Mouse (Mus musculus) forebrain, embryonic 11.5 days (tissue): ENCODE measurements around the gene Rbak. TPM values are rescaled to one million over a fixed set of nuclear protein-coding genes. Genes with fewer than 3 reads are reported as not detected.
"Not testable (repeated sequence)": the region's sequence is repeated elsewhere in the genome, so short reads cannot be mapped to it uniquely, and the experiment has no call there.

Source experiments
- ATAC-seq: fragments of 200-750 bp; cut with Nextera tagmentation; replicated peaks from 2 replicates; pipeline ENCODE4 v1.8.0; 2017; ENCODE audit warnings: moderate TSS enrichment; ENCODE audit not compliant: low FRiP score
- DNase-seq: peaks from one replicate; pipeline ENCODE4 v3.0.0-alpha.2; 2017; ENCODE audit warnings: low spot score
- H3K27ac ChIP-seq: fragments of 300-500 bp; sonication (generic); 2 replicates; pipeline ENCODE4 v1.5.1; 2014; ENCODE audit warnings: low read depth, low read length
- H3K27me3 ChIP-seq: fragments of 300-500 bp; sonication (generic); 2 replicates; pipeline ENCODE4 v1.6.1; 2014; ENCODE audit warnings: mild to moderate bottlenecking, low read length, mixed read lengths; ENCODE audit not compliant: control insufficient read depth, insufficient read depth
- H3K36me3 ChIP-seq: fragments of 300-500 bp; sonication (generic); 2 replicates; pipeline ENCODE4 v1.6.1; 2014; ENCODE audit warnings: mild to moderate bottlenecking, low read length, moderate library complexity, mixed read lengths; ENCODE audit not compliant: control insufficient read depth, insufficient read depth
- H3K4me1 ChIP-seq: fragments of 300-500 bp; sonication (generic); replicated peaks from 2 replicates; pipeline ENCODE4 v1.6.1; 2014; ENCODE audit warnings: low read length, mixed read lengths; ENCODE audit not compliant: control insufficient read depth, insufficient read depth
- H3K4me2 ChIP-seq: fragments of 300-500 bp; sonication (generic); 2 replicates; pipeline ENCODE4 v1.6.1; 2014; ENCODE audit warnings: low read depth, mild to moderate bottlenecking, low read length, moderate library complexity, mixed read lengths; ENCODE audit not compliant: severe bottlenecking
- H3K4me3 ChIP-seq: fragments of 300-500 bp; sonication (generic); 2 replicates; pipeline ENCODE4 v1.5.1; 2014; ENCODE audit warnings: low read depth, low read length
- H3K9ac ChIP-seq: fragments of 300-500 bp; sonication (generic); 2 replicates; pipeline ENCODE4 v1.6.1; 2014; ENCODE audit warnings: low read length
- H3K9me3 ChIP-seq: fragments of 300-500 bp; sonication (generic); 2 replicates; pipeline ENCODE4 v1.6.1; 2016; ENCODE audit warnings: low read length, mixed read lengths; ENCODE audit not compliant: control insufficient read depth
- WGBS: fragments of 180-500 bp; shearing (Covaris S2); extraction: QIAGEN DNeasy Blood & Tissue Kit; methylation state at CpG from one replicate; pipeline ENCODE4 v1.1.7; 2014; 5-methylcytosine and 5-hydroxymethylcytosine counted together
- polyA plus RNA-seq: library from polyadenylated mRNA; unstranded; fragments of >200 nt; fragmentation: Nextera tagmentation; extraction: Ambion mirVana; gene quantifications from 2 replicates; pipeline ENCODE4 v1.2.1, GENCODE M21; 2014

Gene Rbak
- polyA plus RNA-seq, 1 experiment from 2014 or later = 17.2 TPM

- Histone ChIP-seq H3K9ac (no peak overlapping the region), H3K36me3 (no peaks in the 10 kb centered on the region), H3K9me3 (no peaks in the 10 kb centered on the region; the same call in 1 of the 2 replicates), H3K4me1 (no peaks in the 10 kb centered on the region), H3K4me2 (no peak overlapping the region), H3K27me3 (no peaks in the 10 kb centered on the region), H3K4me3 (no peak overlapping the region), H3K27ac (no peak overlapping the region)
- 97% methylated on average over 2 of the region's 2 CpGs for WGBS
- ATAC-seq (no peak), DNase-seq (no peak)
Observed at GRCm38 (mm10) chr5:143149536-143149935, 31.0 kb downstream of the Rbak start.

- H3K4me2 ChIP-seq = no peak overlapping the region
- WGBS = 91% methylated on average over 5 of the region's 5 CpGs
- H3K27ac ChIP-seq = no peak overlapping the region
- DNase-seq (no peak), ATAC-seq (no peak)
- H3K4me1 ChIP-seq = no peaks in the 10 kb centered on the region
- H3K36me3 ChIP-seq = no peaks in the 10 kb centered on the region
- H3K4me3 ChIP-seq = no peak overlapping the region
- no peaks in the 10 kb centered on the region; the same call in 1 of the 2 replicates for H3K9me3 ChIP-seq
- H3K27me3 ChIP-seq = no peaks in the 10 kb centered on the region
- no peak overlapping the region for H3K9ac ChIP-seq
Observed at GRCm38 (mm10) chr5:143148661-143149060, 31.9 kb downstream of the Rbak start.

- no peak within 1 kb of the TSS for H3K27ac ChIP-seq
- no peak within 1 kb of the TSS for H3K4me2 ChIP-seq
- no peak within 1 kb of the TSS for H3K9ac ChIP-seq
- H3K4me1 ChIP-seq = no peaks in the 10 kb centered on the region
- no peak within 1 kb of the TSS for H3K4me3 ChIP-seq
- 77% methylated on average over 3 of the region's 3 CpGs for WGBS
- no peaks in the 10 kb centered on the region; the same call in 1 of the 2 replicates for H3K9me3 ChIP-seq
- no peaks in the 10 kb centered on the region for H3K27me3 ChIP-seq
- DNase-seq = no peak
- no peaks in the 10 kb centered on the region for H3K36me3 ChIP-seq
- ATAC-seq = no peak
Observed at GRCm38 (mm10) chr5:143147481-143147880, 33.1 kb downstream of the Rbak start, which contains the start of gene Olfr718-ps1. Olfr718-ps1 (minus strand) TSS chr5:143147581.

GRCm38 (mm10) chr5:143137580-143137979 is 43.0 kb downstream of the Rbak start:
- no peak overlapping the region for H3K9ac ChIP-seq
- no peak overlapping the region for H3K4me3 ChIP-seq
- WGBS = 92% methylated on average over 13 of the region's 13 CpGs
- H3K9me3 ChIP-seq = no peaks in the 10 kb centered on the region
- no peaks in the 10 kb centered on the region for H3K4me1 ChIP-seq
- H3K36me3 ChIP-seq = no peaks in the 10 kb centered on the region
- no peak overlapping the region for H3K27ac ChIP-seq
- no peak overlapping the region for H3K4me2 ChIP-seq
- DNase-seq (no peak), ATAC-seq (no peak)
- H3K27me3 ChIP-seq = no peaks in the 10 kb centered on the region

- H3K27me3 ChIP-seq = no peaks in the 10 kb centered on the region
- no peak overlapping the region for H3K4me2 ChIP-seq
- no peak overlapping the region for H3K27ac ChIP-seq
- DNase-seq = no peak
- H3K9me3 ChIP-seq = no peaks in the 10 kb centered on the region
- H3K9ac ChIP-seq = no peak overlapping the region
- no peaks in the 10 kb centered on the region for H3K36me3 ChIP-seq
- H3K4me1 ChIP-seq = no peaks in the 10 kb centered on the region
- ATAC-seq = no peak
- WGBS = 89% methylated on average over 7 of the region's 7 CpGs
- H3K4me3 ChIP-seq = no peak overlapping the region
Observed at GRCm38 (mm10) chr5:143135042-143135441, 45.5 kb downstream of the Rbak start.

GRCm38 (mm10) chr5:143134216-143135010 is 46.2 kb downstream of the Rbak start:
- H3K27ac ChIP-seq, H3K36me3 ChIP-seq, H3K9me3 ChIP-seq, H3K9ac ChIP-seq, ATAC-seq, H3K27me3 ChIP-seq, DNase-seq, H3K4me3 ChIP-seq, H3K4me2 ChIP-seq, H3K4me1 ChIP-seq: not testable (repeated sequence)
- 76% methylated on average over 3 of the region's 6 CpGs for WGBS

GRCm38 (mm10) chr5:143132935-143133514 is 47.5 kb downstream of the Rbak start:
- Histone ChIP-seq H3K4me1 (no peaks in the 10 kb centered on the region), H3K4me2 (no peak overlapping the region), H3K9me3 (no peaks in the 10 kb centered on the region), H3K4me3 (no peak overlapping the region), H3K36me3 (no peaks in the 10 kb centered on the region), H3K9ac (no peak overlapping the region), H3K27ac (no peak overlapping the region), H3K27me3 (no peaks in the 10 kb centered on the region)
- ATAC-seq (no peak), DNase-seq (no peak)
- 84% methylated on average over 13 of the region's 13 CpGs for WGBS

- H3K27ac ChIP-seq = no peak overlapping the region
- H3K36me3 ChIP-seq = no peaks in the 10 kb centered on the region
- H3K27me3 ChIP-seq = no peaks in the 10 kb centered on the region
- ATAC-seq = no peak
- no peak overlapping the region for H3K4me3 ChIP-seq
- H3K4me2 ChIP-seq = no peak overlapping the region
- 0 out of 2 replicates have a peak, but pooled peaks cover under 1% of the 10 kb centered on the region for H3K4me1 ChIP-seq
- no peaks in the 10 kb centered on the region for H3K9me3 ChIP-seq
- no peak for DNase-seq
- no peak overlapping the region for H3K9ac ChIP-seq
- WGBS = 87% methylated on average over 7 of the region's 7 CpGs
Observed at GRCm38 (mm10) chr5:143130342-143130741, 50.2 kb downstream of the Rbak start.
